Mouse (Mus musculus): ENCODE measurements around the gene Chmp6.

DNA sequence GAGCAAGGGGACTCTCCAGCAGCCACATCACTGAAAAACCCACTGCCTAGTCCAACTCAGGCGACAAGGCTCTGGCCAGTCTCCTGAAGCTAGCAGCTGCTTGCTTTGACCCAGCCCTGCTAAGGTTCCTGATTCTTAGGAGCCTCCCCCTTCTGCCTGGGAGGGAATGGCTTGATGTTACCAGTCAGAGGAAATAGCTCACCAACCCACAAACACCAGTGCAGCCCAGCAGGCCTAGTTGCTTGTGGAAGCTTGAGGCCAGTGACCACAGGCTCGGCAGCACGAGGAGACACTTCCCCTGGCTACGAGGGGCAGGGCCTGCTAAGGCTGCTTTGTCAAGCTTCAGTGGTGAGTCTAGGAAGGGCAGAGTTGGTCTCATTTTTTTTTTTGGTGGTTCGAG, 11.9 kb downstream of the Chmp6 start:
- TF ChIP-seq CTCF (IDR thresholded peaks at IDR 0.05; ENCODE audit: control insufficient read depth, insufficient read depth, insufficient read length) (no peak), CEBPB (IDR thresholded peaks at IDR 0.05; ENCODE audit: low read depth) (no peak), MAX (IDR thresholded peaks at IDR 0.05) (peak; percentile 83), MYOG (IDR thresholded peaks at IDR 0.05; ENCODE audit: control insufficient read depth, extremely low read depth, insufficient read length) (no peak), MYOD1 (IDR thresholded peaks at IDR 0.05; ENCODE audit: control insufficient read depth, insufficient read length, low read depth) (no peak), FOSL1 (IDR thresholded peaks at IDR 0.05; ENCODE audit: insufficient read depth, low read length, poor library complexity, severe bottlenecking) (no peak)

Data from C2C12 (cell line).